22 mouse cellular contexts compared by ENCODE assay signal in genomic region chr5:54049940-54050339, GRCm38 (mm10).
"Had no signal": no experiment of that assay in that cellular context is flagged by ENCODE, and none has a peak within 500 bp of the region (broad histone marks: within the 10 kb centered on the region; RNA-seq: fewer than 3 reads in every experiment).

No protein-coding gene starts in this region.

- H3K27ac ChIP-seq: intestine, embryonic 15.5 days; limb, embryonic 10.5 days; limb, embryonic 13.5 days; liver, embryonic 15.5 days; macrophage; midbrain, embryonic 12.5 days; stomach, postnatal 0 days had no signal

- H3K27me3 ChIP-seq: intestine, embryonic 15.5 days; kidney, embryonic 15.5 days; limb, embryonic 13.5 days; liver, embryonic 15.5 days; midbrain, embryonic 12.5 days had no signal

- DNase-seq: kidney, adult 11 months; kidney, adult 8-10 months; kidney, postnatal 10 days; kidney, postnatal 36 days; lung, adult 2 months; lung, postnatal 14 days; right cerebral cortex, adult 18-20 months; right cerebral cortex, postnatal 14 days; right cerebral cortex, postnatal 4 days; thymus, adult 2 months; thymus, postnatal 14 days; thymus, postnatal 4 days had no signal

- H3K9me3 ChIP-seq: intestine, embryonic 15.5 days; kidney, embryonic 15.5 days; limb, embryonic 10.5 days; limb, embryonic 13.5 days; liver, embryonic 15.5 days; midbrain, embryonic 12.5 days had no signal

- H3K36me3 ChIP-seq: intestine, embryonic 15.5 days; liver, embryonic 15.5 days; midbrain, embryonic 12.5 days had no signal

- ATAC-seq: midbrain, embryonic 16.5 days had no signal

- H3K4me3 ChIP-seq: intestine, embryonic 15.5 days; kidney, embryonic 15.5 days; limb, embryonic 10.5 days; limb, embryonic 13.5 days; liver, embryonic 15.5 days; midbrain, embryonic 12.5 days had no signal

- H3K4me2 ChIP-seq: intestine, embryonic 15.5 days; kidney, embryonic 15.5 days; limb, embryonic 13.5 days; liver, embryonic 11.5 days; liver, embryonic 15.5 days; midbrain, embryonic 12.5 days had no signal

- H3K9ac ChIP-seq: intestine, embryonic 15.5 days; kidney, embryonic 15.5 days; limb, embryonic 13.5 days; liver, embryonic 15.5 days; midbrain, embryonic 12.5 days had no signal
